7 mouse cellular contexts compared by ENCODE assay signal in genomic region chr2:32625873-32626694, GRCm38 (mm10). TPM values are rescaled to one million over a fixed set of nuclear protein-coding genes. Genes with fewer than 3 reads are reported as not detected.
DNase-seq lines count a peak whose midpoint lies in the region; ATAC-seq and TF ChIP-seq lines count a peak whose summit lies in the region.

No protein-coding gene starts in this region.

- no peak for TF ChIP-seq POLR2A in limb, embryonic 14.5 days (IDR thresholded peaks at IDR 0.05; ENCODE audit: borderline replicate concordance, extremely low read depth, insufficient read depth, insufficient read length)

- peak overlapping the region; percentile 85 for H3K27ac ChIP-seq in forebrain, embryonic 16.5 days (ENCODE audit: low read length)
- peak overlapping the region; percentile 68 for H3K27ac ChIP-seq in hindbrain, embryonic 11.5 days (ENCODE audit: low read depth, low read length)
- H3K27ac ChIP-seq in limb, embryonic 14.5 days (replicated peaks; ENCODE audit: low read depth, low read length) = peak overlapping the region; percentile 63; the same call in 1 of the 2 replicates

- H3K4me1 ChIP-seq in forebrain, embryonic 16.5 days (replicated peaks; ENCODE audit: control insufficient read depth, insufficient read depth, low read length) = peaks cover 38% of the 10 kb centered on the region
- H3K4me1 ChIP-seq in hindbrain, embryonic 11.5 days (replicated peaks; ENCODE audit: control insufficient read depth, insufficient read depth, low read length) = peaks cover 15% of the 10 kb centered on the region
- H3K4me1 ChIP-seq in limb, embryonic 14.5 days (ENCODE audit: control insufficient read depth, insufficient read depth, low read length) = peaks cover 53% of the 10 kb centered on the region

- peak overlapping the region; percentile 64 for H3K4me2 ChIP-seq in forebrain, embryonic 16.5 days (ENCODE audit: low read length)
- H3K4me2 ChIP-seq in hindbrain, embryonic 11.5 days (replicated peaks; ENCODE audit: low read depth, low read length) = peak overlapping the region; percentile 40; the same call in 1 of the 2 replicates
- peak overlapping the region; percentile 55 for H3K4me2 ChIP-seq in limb, embryonic 14.5 days (replicated peaks; ENCODE audit: low read depth, low read length, severe bottlenecking)

- WGBS in forebrain, embryonic 16.5 days = 56% methylated on average over 5 of the region's 5 CpGs
- 59% methylated on average over 5 of the region's 5 CpGs for WGBS in hindbrain, embryonic 11.5 days
- WGBS in limb, embryonic 14.5 days = 27% methylated on average over 5 of the region's 5 CpGs

- H3K4me3 ChIP-seq in forebrain, embryonic 16.5 days (replicated peaks; ENCODE audit: low read length) = peak overlapping the region; percentile 47
- no peak overlapping the region for H3K4me3 ChIP-seq in hindbrain, embryonic 11.5 days (ENCODE audit: low read depth, low read length)
- peak overlapping the region; percentile 23 for H3K4me3 ChIP-seq in limb, embryonic 14.5 days (replicated peaks; ENCODE audit: low read length)

- ATAC-seq in forebrain, embryonic 16.5 days = 0 out of 2 replicates have a peak, but pooled peaks have one; percentile 0
- ATAC-seq in hindbrain, embryonic 11.5 days (ENCODE audit: low FRiP score) = 0 out of 2 replicates have a peak, but pooled peaks have one; percentile 6
- peak; percentile 38; the same call in 1 of the 2 replicates for ATAC-seq in limb, embryonic 14.5 days (ENCODE audit: low FRiP score, low read depth)

- H3K36me3 ChIP-seq in forebrain, embryonic 16.5 days (ENCODE audit: control insufficient read depth, insufficient read depth) = no peaks in the 10 kb centered on the region
- no peaks in the 10 kb centered on the region for H3K36me3 ChIP-seq in hindbrain, embryonic 11.5 days (ENCODE audit: control insufficient read depth, insufficient read depth, low read length)
- no peaks in the 10 kb centered on the region for H3K36me3 ChIP-seq in limb, embryonic 14.5 days (ENCODE audit: control insufficient read depth, insufficient read depth, low read length)

- peak; percentile 57 for DNase-seq in NIH3T3 (ENCODE audit: low read depth)
- peak; percentile 95 for DNase-seq in brain, adult 2 months (ENCODE audit: low read depth, low spot score)
- DNase-seq in hindbrain, embryonic 11.5 days (ENCODE audit: low spot score) = no peak
- DNase-seq in limb, embryonic 14.5 days (ENCODE audit: low spot score) = no peak
- peak; percentile 79 for DNase-seq in right cerebral cortex, postnatal 14 days
- no peak for DNase-seq in embryo, embryonic 11 days

- no peaks in the 10 kb centered on the region for H3K9me3 ChIP-seq in forebrain, embryonic 16.5 days (ENCODE audit: control insufficient read depth, low read length)
- no peaks in the 10 kb centered on the region for H3K9me3 ChIP-seq in hindbrain, embryonic 11.5 days (ENCODE audit: control insufficient read depth, low read length)
- H3K9me3 ChIP-seq in limb, embryonic 14.5 days (ENCODE audit: control insufficient read depth, low read length) = no peaks in the 10 kb centered on the region

- H3K27me3 ChIP-seq in forebrain, embryonic 16.5 days (replicated peaks; ENCODE audit: control insufficient read depth, insufficient read depth, low read length) = no peaks in the 10 kb centered on the region
- no peaks in the 10 kb centered on the region for H3K27me3 ChIP-seq in hindbrain, embryonic 11.5 days (ENCODE audit: control insufficient read depth, insufficient read depth, low read length)
- no peaks in the 10 kb centered on the region for H3K27me3 ChIP-seq in limb, embryonic 14.5 days (ENCODE audit: control insufficient read depth, insufficient read depth, low read length)

- peak overlapping the region; percentile 65 for H3K9ac ChIP-seq in forebrain, embryonic 16.5 days (replicated peaks; ENCODE audit: low read depth, low read length)
- peak overlapping the region; percentile 58; the same call in 1 of the 2 replicates for H3K9ac ChIP-seq in hindbrain, embryonic 11.5 days (ENCODE audit: low read depth, low read length)
- peak overlapping the region; percentile 46; the same call in 1 of the 2 replicates for H3K9ac ChIP-seq in limb, embryonic 14.5 days (ENCODE audit: low read depth, low read length, severe bottlenecking)

RNA-seq across cellular contexts. Expression of gene Ak1, which starts 4.5 kb away (rescaled TPM):
- polyA plus RNA-seq in forebrain, embryonic 16.5 days (2015; fragmentation: Nextera tagmentation; extraction: Ambion mirVana) = 83.8 and 91.2 TPM in 2 replicates
- polyA plus RNA-seq in hindbrain, embryonic 11.5 days (2014; fragmentation: Nextera tagmentation; extraction: Ambion mirVana) = 23.4 and 23.9 TPM in 2 replicates
- polyA plus RNA-seq in limb, embryonic 14.5 days (2012; rRNA removed) = 25.5 and 26.7 TPM in 2 replicates
- 44.1 and 56.2 TPM in 2 replicates for polyA plus RNA-seq in limb, embryonic 14.5 days (2014; fragmentation: Nextera tagmentation; extraction: Ambion mirVana)

RNA-seq across cellular contexts. Expression of gene Eng, which starts 20.3 kb away (rescaled TPM):
- 27.3 and 31.9 TPM in 2 replicates for polyA plus RNA-seq in forebrain, embryonic 16.5 days (2015; fragmentation: Nextera tagmentation; extraction: Ambion mirVana)
- polyA plus RNA-seq in hindbrain, embryonic 11.5 days (2014; fragmentation: Nextera tagmentation; extraction: Ambion mirVana) = 18.1 and 23.1 TPM in 2 replicates
- 61.4 and 91.8 TPM in 2 replicates for polyA plus RNA-seq in limb, embryonic 14.5 days (2012; rRNA removed)
- 49.3 and 52.2 TPM in 2 replicates for polyA plus RNA-seq in limb, embryonic 14.5 days (2014; fragmentation: Nextera tagmentation; extraction: Ambion mirVana)

RNA-seq across cellular contexts. Expression of gene St6galnac6, which starts 26.6 kb away (rescaled TPM):
- 18.3 and 21.6 TPM in 2 replicates for polyA plus RNA-seq in forebrain, embryonic 16.5 days (2015; fragmentation: Nextera tagmentation; extraction: Ambion mirVana)
- 3.2 and 5.0 TPM in 2 replicates for polyA plus RNA-seq in hindbrain, embryonic 11.5 days (2014; fragmentation: Nextera tagmentation; extraction: Ambion mirVana)
- polyA plus RNA-seq in limb, embryonic 14.5 days (2012; rRNA removed) = 39.2 and 52.9 TPM in 2 replicates
- polyA plus RNA-seq in limb, embryonic 14.5 days (2014; fragmentation: Nextera tagmentation; extraction: Ambion mirVana) = 10.7 and 11.7 TPM in 2 replicates

RNA-seq across cellular contexts. Expression of gene St6galnac4, which starts 39.2 kb away (rescaled TPM):
- 27.4 and 29.6 TPM in 2 replicates for polyA plus RNA-seq in forebrain, embryonic 16.5 days (2015; fragmentation: Nextera tagmentation; extraction: Ambion mirVana)
- 12.9 and 13.4 TPM in 2 replicates for polyA plus RNA-seq in hindbrain, embryonic 11.5 days (2014; fragmentation: Nextera tagmentation; extraction: Ambion mirVana)
- polyA plus RNA-seq in limb, embryonic 14.5 days (2012; rRNA removed) = 31.8 and 44.9 TPM in 2 replicates
- 33.3 and 33.9 TPM in 2 replicates for polyA plus RNA-seq in limb, embryonic 14.5 days (2014; fragmentation: Nextera tagmentation; extraction: Ambion mirVana)

RNA-seq across cellular contexts. Expression of gene 9430097D07Rik, which starts 50.6 kb away (rescaled TPM):
- polyA plus RNA-seq in forebrain, embryonic 16.5 days (2015; fragmentation: Nextera tagmentation; extraction: Ambion mirVana) = 0.42 and 0.60 TPM in 2 replicates
- 0.37 and 0.42 TPM in 2 replicates for polyA plus RNA-seq in hindbrain, embryonic 11.5 days (2014; fragmentation: Nextera tagmentation; extraction: Ambion mirVana)
- 0.09 TPM in 1 of 2 replicates, not detected in the other for polyA plus RNA-seq in limb, embryonic 14.5 days (2012; rRNA removed)
- 0.17 TPM in 1 of 2 replicates, not detected in the other for polyA plus RNA-seq in limb, embryonic 14.5 days (2014; fragmentation: Nextera tagmentation; extraction: Ambion mirVana)

Comparison
In these comparisons a context has a peak if more than half of its experiments do, and no peak if none do; other contexts are left out.
1. DNase-seq: peak in NIH3T3 (single experiment), brain, adult 2 months (single experiment) and right cerebral cortex, postnatal 14 days (single experiment); none in hindbrain, embryonic 11.5 days (single experiment), limb, embryonic 14.5 days (single experiment) and embryo, embryonic 11 days (single experiment).
2. Peak in every context shown above with its lines, with median percentiles within 50 percentile points of each other: ATAC-seq, H3K27ac ChIP-seq, H3K4me2 ChIP-seq and H3K9ac ChIP-seq.